ENCODE assay signal across 8 mouse cellular contexts in the genomic region with DNA sequence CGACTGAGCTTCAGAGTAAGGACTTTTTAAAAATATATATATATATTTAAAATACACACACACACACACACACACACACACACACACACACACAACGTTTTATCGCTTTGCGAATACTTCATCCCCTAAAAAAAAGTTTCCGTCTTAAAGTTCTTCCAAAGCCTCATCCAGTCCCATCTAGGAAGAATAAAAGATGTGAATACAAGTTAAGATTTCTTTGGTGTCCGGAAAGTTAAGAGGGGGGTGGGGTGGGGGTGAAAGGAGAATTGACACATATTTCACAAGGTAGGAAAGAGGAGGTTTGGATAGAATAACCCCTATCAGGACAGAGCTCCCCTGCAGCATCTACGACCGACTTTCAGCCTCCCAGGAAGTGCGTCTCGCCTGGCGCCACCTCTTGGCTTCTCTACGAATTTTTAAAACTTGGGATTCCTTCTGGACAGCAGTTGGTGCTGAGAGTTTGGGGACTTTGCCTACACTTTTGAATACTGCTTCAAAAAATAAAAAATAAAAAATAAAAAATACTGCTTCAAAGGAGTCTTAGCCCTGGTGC. TPM values are rescaled to one million over a fixed set of nuclear protein-coding genes. Genes with fewer than 3 reads are reported as not detected.
DNase-seq lines count a peak whose midpoint lies in the region; ATAC-seq lines count a peak whose summit lies in the region.

No protein-coding gene starts in this region.

- H3K4me3 ChIP-seq in limb, embryonic 12.5 days (replicated peaks): peak overlapping the region; percentile 51
- H3K4me3 ChIP-seq in midbrain, embryonic 10.5 days: peak overlapping the region; percentile 59

- H3K9ac ChIP-seq in limb, embryonic 12.5 days (replicated peaks): peak overlapping the region; percentile 74; the same call in 1 of the 2 replicates

- peaks cover 2% of the 10 kb centered on the region; the same call in 1 of the 2 replicates for H3K36me3 ChIP-seq in limb, embryonic 12.5 days
- H3K36me3 ChIP-seq in midbrain, embryonic 10.5 days: peaks cover 10% of the 10 kb centered on the region

- H3K27me3 ChIP-seq in limb, embryonic 12.5 days: 0 out of 2 replicates have a peak, but pooled peaks cover 3% of the 10 kb centered on the region
- H3K27me3 ChIP-seq in midbrain, embryonic 10.5 days (ENCODE audit: low read depth, poor library complexity, severe bottlenecking): peaks cover 10% of the 10 kb centered on the region

- peak; percentile 27; the same call in 1 of the 2 replicates for ATAC-seq in limb, embryonic 12.5 days (ENCODE audit: insufficient number of reproducible peaks, insufficient read depth, low FRiP score, low TSS enrichment, low read depth)

- WGBS in limb, embryonic 12.5 days: under 1% methylated on average over 12 of the region's 12 CpGs
- WGBS in midbrain, embryonic 10.5 days: 2% methylated on average over 12 of the region's 12 CpGs

- H3K4me1 ChIP-seq in limb, embryonic 12.5 days (replicated peaks): peaks cover 45% of the 10 kb centered on the region
- peaks cover 59% of the 10 kb centered on the region for H3K4me1 ChIP-seq in midbrain, embryonic 10.5 days

- H3K4me2 ChIP-seq in limb, embryonic 12.5 days: peak overlapping the region; percentile 93

- DNase-seq in heart, adult 11 months: peak; percentile 93
- DNase-seq in heart, adult 8-10 months (ENCODE audit: low spot score): no peak
- DNase-seq in ES-CJ7 (ENCODE audit: low read depth, low spot score): peak; percentile 72
- peak; percentile 77 for DNase-seq in embryo, embryonic 9.5 days (ENCODE audit: extremely low spot score)
- DNase-seq in heart, postnatal 4 days: peak; percentile 70
- DNase-seq in midbrain, embryonic 10.5 days (ENCODE audit: low spot score): peak; percentile 71
- DNase-seq in thymus, postnatal 14 days: peak; percentile 68

- peak overlapping the region; percentile 88; the same call in 1 of the 2 replicates for H3K27ac ChIP-seq in limb, embryonic 12.5 days
- H3K27ac ChIP-seq in midbrain, embryonic 10.5 days (replicated peaks): peak overlapping the region; percentile 93

- no peaks in the 10 kb centered on the region for H3K9me3 ChIP-seq in limb, embryonic 12.5 days
- H3K9me3 ChIP-seq in midbrain, embryonic 10.5 days (replicated peaks): no peaks in the 10 kb centered on the region

RNA-seq across cellular contexts. Expression of a gene that starts 1.5 kb away (rescaled TPM):
- total RNA-seq in heart, adult 8-10 months (2022): 100 to 1,000 TPM; 170 to 196 (median 181) TPM
- 10 to 100 TPM; 87.3 to 91.0 TPM for total RNA-seq in heart, postnatal 4 days (2021)
- polyA plus RNA-seq in limb, embryonic 12.5 days (2016; fragmentation: Nextera tagmentation; extraction: Ambion mirVana): 74.2 and 78.4 TPM in 2 replicates
- 67.7 and 93.9 TPM in 2 replicates for polyA plus RNA-seq in midbrain, embryonic 10.5 days (2016; fragmentation: Nextera tagmentation; extraction: Ambion mirVana)

RNA-seq across cellular contexts. Expression of a gene that starts 12.2 kb away (rescaled TPM):
- 100 to 1,000 TPM; 102 to 115 (median 107) TPM for total RNA-seq in heart, adult 8-10 months (2022)
- total RNA-seq in heart, postnatal 4 days (2021): 100 to 1,000 TPM; 150 to 162 TPM
- 29.0 and 31.5 TPM in 2 replicates for polyA plus RNA-seq in limb, embryonic 12.5 days (2016; fragmentation: Nextera tagmentation; extraction: Ambion mirVana)
- 31.1 and 37.4 TPM in 2 replicates for polyA plus RNA-seq in midbrain, embryonic 10.5 days (2016; fragmentation: Nextera tagmentation; extraction: Ambion mirVana)

RNA-seq across cellular contexts. Expression of a gene that starts 14.2 kb away (rescaled TPM):
- total RNA-seq in heart, adult 8-10 months (2022): 10 to 100 TPM in 2 of 4 experiments, 1 to 10 TPM in 2; 6.3 to 12.0 (median 8.4) TPM
- 10 to 100 TPM; 19.6 to 25.3 TPM for total RNA-seq in heart, postnatal 4 days (2021)
- polyA plus RNA-seq in limb, embryonic 12.5 days (2016; fragmentation: Nextera tagmentation; extraction: Ambion mirVana): 11.1 and 11.6 TPM in 2 replicates
- polyA plus RNA-seq in midbrain, embryonic 10.5 days (2016; fragmentation: Nextera tagmentation; extraction: Ambion mirVana): 8.1 and 9.6 TPM in 2 replicates

RNA-seq across cellular contexts. Expression of a gene that starts 23.0 kb away (rescaled TPM):
- total RNA-seq in heart, adult 8-10 months (2022): 10 to 100 TPM; 76.7 to 95.7 (median 82.9) TPM
- 100 to 1,000 TPM; 172 to 180 TPM for total RNA-seq in heart, postnatal 4 days (2021)
- 304 and 327 TPM in 2 replicates for polyA plus RNA-seq in limb, embryonic 12.5 days (2016; fragmentation: Nextera tagmentation; extraction: Ambion mirVana)
- 366 and 378 TPM in 2 replicates for polyA plus RNA-seq in midbrain, embryonic 10.5 days (2016; fragmentation: Nextera tagmentation; extraction: Ambion mirVana)

RNA-seq across cellular contexts. Expression of a gene that starts 24.0 kb away (rescaled TPM):
- total RNA-seq in heart, adult 8-10 months (2022): 10 to 100 TPM; 12.0 to 58.8 (median 26.9) TPM
- total RNA-seq in heart, postnatal 4 days (2021): 1 to 10 TPM; 1.7 to 2.0 TPM
- polyA plus RNA-seq in limb, embryonic 12.5 days (2016; fragmentation: Nextera tagmentation; extraction: Ambion mirVana): 8.5 and 10.2 TPM in 2 replicates
- 7.9 and 12.3 TPM in 2 replicates for polyA plus RNA-seq in midbrain, embryonic 10.5 days (2016; fragmentation: Nextera tagmentation; extraction: Ambion mirVana)
